Mouse (Mus musculus): ENCODE data around the gene Notch3.
"Not testable (repeated sequence)": the region's sequence is repeated elsewhere in the genome, so short reads cannot be mapped to it uniquely, and the experiment has no call there.

Gene Notch3

DNA sequence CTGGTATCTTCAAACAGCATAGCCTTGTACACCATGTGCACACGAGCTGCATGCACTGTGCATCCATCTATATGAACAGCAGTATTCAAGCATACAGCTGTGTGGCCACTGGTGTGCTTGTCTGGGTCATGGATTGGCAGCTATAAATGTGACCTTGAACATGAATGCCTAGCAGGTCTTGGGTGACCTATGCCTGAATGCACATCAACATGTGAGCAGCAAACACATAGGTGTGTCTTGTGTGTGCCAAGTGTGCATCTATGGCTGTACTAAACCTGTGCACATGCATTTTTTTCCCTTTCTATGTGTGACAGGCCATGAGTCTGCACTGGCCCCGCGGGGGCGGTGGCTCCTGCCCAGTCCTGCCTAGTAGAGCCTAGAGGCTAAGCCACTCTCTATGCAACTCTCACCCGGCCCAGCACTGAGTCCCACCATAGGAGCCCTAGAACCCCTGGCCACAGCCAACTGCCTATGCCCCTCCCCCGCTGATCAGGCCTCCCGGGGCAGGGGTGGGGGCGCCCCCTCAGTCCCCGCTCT lies 1.3 kb downstream of the Notch3 start:
- DNase-seq: no peak

- no peak for DNase-seq
These were observed 1.9 kb downstream of the Notch3 start for GRCm38 (mm10) chr17:32164780-32165179.

GRCm38 (mm10) chr17:32163910-32164650 lies 2.6 kb downstream of the Notch3 start:
- DNase-seq: no peak

- peak; percentile 52 for DNase-seq
These were observed 4.4 kb downstream of the Notch3 start for GRCm38 (mm10) chr17:32162112-32162850.

DNA sequence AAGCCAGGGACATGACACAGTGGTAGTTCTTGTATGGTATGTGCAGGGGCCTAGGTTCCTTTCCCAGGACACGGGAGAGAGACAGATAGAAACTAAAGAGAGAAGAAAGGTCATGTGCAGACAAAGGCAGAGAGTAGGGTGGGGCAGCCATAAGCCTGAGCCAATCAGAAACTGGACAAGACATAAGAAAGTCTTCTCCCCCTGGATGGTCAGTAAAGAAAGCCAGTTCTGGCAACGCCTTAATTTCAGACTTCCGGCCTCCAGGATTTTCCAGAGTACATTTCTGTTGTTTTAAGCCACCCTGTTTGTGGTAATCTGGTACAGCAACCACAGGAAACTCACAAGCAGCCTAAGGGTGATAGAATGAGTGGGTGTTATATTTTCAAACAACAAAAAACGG lies 5.8 kb downstream of the Notch3 start:
- DNase-seq: no peak

- no peak for DNase-seq
These were observed 7.8 kb downstream of the Notch3 start for GRCm38 (mm10) chr17:32158841-32159240.

DNA sequence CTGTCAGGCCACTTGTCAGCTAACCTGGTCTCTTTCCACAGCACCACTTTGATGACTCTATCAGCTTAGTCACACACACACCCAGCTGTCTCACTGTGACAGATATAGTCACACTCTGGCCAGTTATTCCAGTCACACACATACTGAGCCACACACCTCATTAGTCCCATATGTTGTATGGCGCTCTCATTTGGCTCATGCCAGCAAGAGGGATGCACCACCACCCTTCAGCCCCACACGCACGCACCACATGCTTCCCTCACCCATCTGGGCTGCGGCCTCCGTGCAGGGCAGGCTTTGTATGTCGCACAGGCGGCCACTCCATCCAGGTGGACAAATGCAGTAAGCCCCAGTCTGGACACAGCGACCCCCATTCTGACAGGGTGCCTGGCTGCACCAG lies 19.9 kb downstream of the Notch3 start:
- DNase-seq: no peak

DNA sequence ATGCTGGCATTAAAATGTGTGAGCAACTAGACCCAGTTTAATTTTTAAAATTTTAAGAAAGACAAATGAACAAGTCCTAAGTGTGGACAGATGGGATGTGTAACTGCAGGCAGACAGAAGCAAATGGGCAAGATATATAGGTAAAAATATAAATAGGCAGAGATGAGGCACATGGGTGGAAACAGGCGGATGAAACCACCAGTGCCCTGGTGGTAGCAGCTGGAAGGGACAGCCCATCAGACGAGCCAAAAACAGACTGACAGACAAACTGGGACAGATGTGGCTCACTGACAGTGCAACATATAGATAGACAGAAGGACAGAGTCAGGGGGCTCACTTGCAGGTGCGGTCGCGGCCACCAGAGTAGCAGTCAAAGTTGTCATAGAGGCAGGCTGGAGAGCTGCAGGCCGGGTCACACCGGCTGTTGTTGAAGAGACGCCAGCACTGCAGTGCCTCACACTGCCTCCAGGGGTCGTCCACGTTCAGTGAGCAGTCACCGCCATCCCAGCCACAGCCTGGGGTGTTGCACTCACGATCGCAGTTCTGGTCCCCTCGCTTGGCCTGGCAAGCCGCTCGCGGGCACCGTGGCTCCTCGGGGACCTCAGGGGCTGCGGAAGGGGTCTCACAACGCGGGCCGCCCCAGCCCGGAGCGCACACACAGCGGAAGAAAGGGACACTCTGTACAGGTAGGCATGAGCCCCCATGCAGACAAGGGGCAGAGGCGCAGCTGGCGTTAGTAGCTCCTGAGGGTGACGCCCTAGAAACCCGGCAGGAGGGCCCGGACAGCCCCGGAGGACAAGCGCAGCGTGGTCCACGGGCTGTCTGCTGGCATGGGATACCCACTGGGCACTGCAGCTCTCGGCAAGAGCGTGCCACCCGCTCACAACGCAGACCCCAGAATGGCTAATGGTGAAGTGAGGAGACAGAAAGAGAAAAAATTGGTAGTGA lies 23.5 kb downstream of the Notch3 start:
- peak; percentile 88 for DNase-seq

DNA sequence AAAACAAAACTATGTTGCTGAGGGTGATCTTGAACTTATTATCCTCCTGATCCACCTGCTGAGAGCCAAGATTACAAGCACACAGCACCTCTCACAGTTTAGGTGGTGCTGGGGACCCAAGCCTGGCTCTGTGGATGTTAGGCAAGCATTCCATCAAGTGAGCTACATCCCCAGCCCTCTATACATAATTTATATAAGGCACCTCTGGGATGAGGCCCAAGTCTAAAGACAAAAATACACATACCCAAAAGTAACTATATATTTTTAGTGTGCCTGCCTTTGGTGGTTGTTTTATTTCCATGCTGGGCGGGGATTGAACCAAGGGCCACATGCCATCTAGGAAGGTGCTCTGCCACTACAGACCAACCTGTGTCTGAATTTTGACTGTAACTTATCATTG lies 24.4 kb downstream of the Notch3 start:
- no peak for DNase-seq

GRCm38 (mm10) chr17:32133375-32133774 lies 33.3 kb downstream of the Notch3 start:
- DNase-seq: no peak

DNA sequence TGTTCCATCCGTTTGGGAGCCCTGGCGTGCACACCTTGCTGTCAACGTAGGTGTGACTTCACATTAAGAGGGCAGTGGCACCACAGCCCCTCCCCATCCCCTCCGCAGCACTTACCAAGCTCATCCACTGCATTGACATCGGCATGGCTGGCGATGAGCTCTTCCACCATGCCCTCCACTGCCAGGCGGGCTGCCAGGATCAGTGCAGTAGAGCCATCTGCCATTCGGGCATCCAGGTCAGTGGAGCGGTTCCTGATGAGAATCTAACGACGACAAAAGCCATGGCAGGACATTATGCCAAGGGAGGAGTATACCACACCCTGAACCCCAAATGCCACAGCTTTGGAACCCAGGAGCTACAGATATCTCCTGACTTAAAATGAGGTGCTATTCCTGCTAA lies 34.6 kb downstream of the Notch3 start:
- no peak for DNase-seq

DNA sequence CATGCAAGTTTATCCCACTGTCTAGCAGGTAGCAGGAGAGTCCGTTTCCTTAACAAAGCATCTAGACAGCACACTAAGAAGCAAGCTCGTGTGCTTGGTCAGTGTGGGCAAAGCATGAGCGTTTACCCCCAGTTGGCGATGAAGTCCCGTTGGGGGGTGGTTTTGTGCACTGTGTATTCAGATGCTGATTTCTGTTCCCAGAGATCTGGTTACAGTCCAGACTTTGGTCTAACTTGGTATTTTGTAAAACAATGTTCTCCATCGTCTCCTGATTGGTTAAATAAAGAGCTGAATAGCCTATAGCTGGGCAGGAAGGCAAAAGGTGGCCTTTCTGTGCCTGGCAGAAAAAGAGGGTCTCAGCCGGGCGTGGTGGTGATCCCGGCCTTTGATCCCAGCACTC lies 36.1 kb downstream of the Notch3 start:
- DNase-seq: no peak

- no peak for DNase-seq
These were observed 39.5 kb downstream of the Notch3 start for GRCm38 (mm10) chr17:32127195-32127594.

GRCm38 (mm10) chr17:32125407-32125806 lies 41.2 kb downstream of the Notch3 start:
- DNase-seq: no peak

GRCm38 (mm10) chr17:32123545-32123944 lies 43.1 kb downstream of the Notch3 start:
- no peak for DNase-seq

GRCm38 (mm10) chr17:32122587-32122970 lies 44.1 kb downstream of the Notch3 start:
- DNase-seq: peak; percentile 90

- no peak for DNase-seq
These were observed 44.6 kb downstream of the Notch3 start for GRCm38 (mm10) chr17:32121833-32122586.

DNA sequence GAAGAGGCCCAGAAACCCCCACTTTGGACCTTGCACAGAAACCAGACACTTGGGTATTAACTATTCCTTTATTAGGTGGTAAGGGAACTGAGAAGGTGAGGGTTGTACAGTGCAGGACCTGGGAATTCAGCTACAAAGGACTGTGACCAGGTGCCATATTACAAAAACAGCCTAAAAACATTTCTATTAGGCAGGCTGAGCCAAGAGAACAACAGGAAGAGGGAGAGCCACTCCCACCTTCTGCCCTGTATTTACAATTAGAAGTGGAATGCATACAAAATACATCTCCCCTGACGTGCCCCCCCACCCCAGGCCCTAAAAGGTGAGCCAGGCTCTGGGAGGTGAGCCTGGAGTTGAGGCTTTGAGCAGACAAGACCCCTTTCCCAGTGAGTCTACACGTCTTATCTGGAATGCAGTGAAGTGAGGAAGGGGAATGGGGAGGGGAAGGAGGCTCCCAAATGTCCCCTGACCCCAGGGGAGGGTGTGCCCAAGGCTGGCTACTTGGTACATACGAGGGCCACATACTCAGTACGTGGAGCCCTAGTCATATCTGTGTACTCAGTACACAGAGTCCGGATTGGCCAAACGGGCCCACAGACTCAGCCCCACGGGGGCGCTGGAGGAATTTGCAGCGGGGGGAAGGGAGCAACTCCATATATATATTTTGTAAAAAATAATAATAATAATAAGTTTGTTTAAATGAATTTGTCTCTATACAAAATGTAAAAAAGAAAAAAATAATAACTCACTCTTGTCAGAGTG lies 45.7 kb downstream of the Notch3 start:
- DNase-seq: no peak

DNA sequence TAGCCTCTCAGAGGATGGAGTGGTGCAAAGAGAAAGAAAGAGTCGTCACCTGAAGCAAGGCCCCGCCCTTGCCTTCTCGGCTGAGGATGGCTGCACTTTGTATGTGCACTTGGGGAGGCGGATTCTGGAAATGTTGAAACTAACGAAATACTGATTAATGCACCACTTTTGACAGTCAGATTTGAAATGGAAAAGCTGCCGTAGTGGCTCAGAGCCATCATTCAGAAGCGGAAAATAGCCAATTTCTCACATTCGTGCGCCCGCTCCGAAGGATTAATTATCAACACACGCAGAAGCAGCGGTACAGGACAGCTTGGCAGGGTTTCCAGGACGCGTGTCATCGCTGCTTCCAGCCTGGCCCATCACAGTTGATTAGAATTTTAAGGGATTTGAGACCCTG lies 47.5 kb downstream of the Notch3 start:
- DNase-seq: no peak

DNA sequence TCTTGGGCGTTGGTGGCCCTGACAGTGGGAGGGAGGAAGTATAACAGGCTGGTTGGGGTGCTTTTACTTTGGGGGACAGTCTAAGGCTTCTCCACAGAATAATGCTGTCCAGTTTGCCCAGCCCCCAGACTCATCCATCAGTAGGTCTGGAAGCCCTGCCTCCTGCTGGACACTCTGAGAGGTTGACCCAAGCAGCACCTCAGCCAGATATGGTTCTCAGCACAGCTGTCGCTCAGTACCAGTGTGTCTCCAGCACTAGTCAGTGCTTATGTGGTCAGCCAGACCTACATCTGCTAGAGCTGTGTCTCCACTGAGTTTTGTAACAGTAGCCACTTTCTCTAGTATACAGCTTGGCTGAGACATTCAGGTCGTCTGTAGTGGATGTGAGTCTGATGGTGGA lies 48.2 kb downstream of the Notch3 start:
- DNase-seq: no peak

DNA sequence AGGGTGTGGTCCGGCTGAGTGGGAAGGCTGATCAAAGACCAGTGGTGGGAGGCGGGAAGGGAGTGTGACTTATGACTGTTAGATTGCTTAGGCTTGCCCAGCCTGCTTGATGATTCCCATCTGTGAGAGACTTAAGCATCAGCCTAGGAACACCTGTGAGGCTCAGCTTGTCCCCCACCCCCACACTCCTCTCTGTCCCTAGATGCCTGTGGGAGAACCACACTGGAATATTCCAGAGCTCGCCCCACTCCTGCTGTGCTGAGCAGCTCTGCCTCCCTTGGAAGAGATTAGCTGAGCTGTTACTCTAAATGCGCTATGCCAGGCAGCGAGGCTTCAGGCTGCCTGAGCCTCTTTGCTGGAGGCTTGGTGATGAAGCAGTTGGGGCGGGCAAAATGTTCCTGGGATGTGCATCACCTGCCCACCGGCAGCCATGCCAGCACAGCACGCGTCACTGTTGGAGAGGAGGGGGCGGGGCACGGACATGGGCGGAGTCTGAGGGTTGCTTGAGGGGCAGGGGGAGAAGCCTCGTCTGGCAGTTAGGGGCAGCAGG lies 48.7 kb downstream of the Notch3 start:
- DNase-seq: not testable (repeated sequence)
